8 mouse cellular contexts compared by ENCODE assay signal in genomic region chr2:121443068-121443349, GRCm38 (mm10). TPM values are rescaled to one million over a fixed set of nuclear protein-coding genes. Genes with fewer than 3 reads are reported as not detected.
A peak's percentile ranks its signal among the peaks of the same experiment; 100 is the strongest.
DNase-seq lines count a peak whose midpoint lies in the region; ATAC-seq and TF ChIP-seq lines count a peak whose summit lies in the region.

No protein-coding gene starts in this region.

- H3K9ac ChIP-seq in heart, embryonic 11.5 days (ENCODE audit: low read depth, low read length) = peak overlapping the region; percentile 60
- peak overlapping the region; percentile 52 for H3K9ac ChIP-seq in ES-E14 (ENCODE audit: insufficient read depth, low read depth, low read length, poor library complexity, severe bottlenecking)
- H3K9ac ChIP-seq in forebrain, embryonic 16.5 days (replicated peaks; ENCODE audit: low read depth, low read length) = no peak overlapping the region
- H3K9ac ChIP-seq in liver, embryonic 16.5 days (ENCODE audit: low read depth, low read length) = peak overlapping the region; percentile 54

- H3K4me1 ChIP-seq in heart, embryonic 11.5 days (ENCODE audit: control insufficient read depth, insufficient read depth, low read length) = peaks cover 11% of the 10 kb centered on the region
- 0 out of 4 replicates have a peak, but pooled peaks cover 0 to 2% of the 10 kb centered on the region in 2 experiments for H3K4me1 ChIP-seq in ES-E14 (ENCODE audit: control insufficient read depth in 2 of 2, insufficient read depth in 2 of 2, low read length in 2 of 2, poor library complexity in 1 of 2)
- H3K4me1 ChIP-seq in forebrain, embryonic 16.5 days (replicated peaks; ENCODE audit: control insufficient read depth, insufficient read depth, low read length) = peaks cover 15% of the 10 kb centered on the region
- peaks cover 19% of the 10 kb centered on the region for H3K4me1 ChIP-seq in liver, embryonic 16.5 days (ENCODE audit: control insufficient read depth, low read depth, low read length)

- peak overlapping the region; percentile 91 for H3K4me2 ChIP-seq in heart, embryonic 11.5 days
- peak overlapping the region; percentile 59 for H3K4me2 ChIP-seq in forebrain, embryonic 16.5 days (ENCODE audit: low read length)
- H3K4me2 ChIP-seq in liver, embryonic 16.5 days (ENCODE audit: low read depth, low read length) = peak overlapping the region; percentile 92

- in situ Hi-C loops in ES-E14 (cut with MboI; ENCODE audit: low sequenced_read_pairs in 2 of 2, unreplicated experiment in 2 of 2) = no loop called here

- intact Hi-C loops in heart, postnatal 25 days (cut with DNase I) = loop anchor here (10.0 kb wide), 1 partner anchor 932 kb away; no protein-coding TSS in a partner anchor

- no peak for ATAC-seq in heart, embryonic 11.5 days (replicated peaks; ENCODE audit: insufficient number of reproducible peaks, low FRiP score, low TSS enrichment)
- no peak for ATAC-seq in forebrain, embryonic 16.5 days
- 0 out of 2 replicates have a peak, but pooled peaks have one; percentile 9 for ATAC-seq in liver, embryonic 16.5 days (ENCODE audit: low read depth)
- no peak for ATAC-seq in frontal cortex, adult (ENCODE audit: low TSS enrichment)

- H3K36me3 ChIP-seq in heart, embryonic 11.5 days (ENCODE audit: control insufficient read depth, insufficient read depth, low read length) = peaks cover 8% of the 10 kb centered on the region; the same call in 1 of the 2 replicates
- peaks cover 7% of the 10 kb centered on the region for H3K36me3 ChIP-seq in ES-E14 (ENCODE audit: control insufficient read depth, insufficient read depth, low read length, poor library complexity, severe bottlenecking)
- H3K36me3 ChIP-seq in forebrain, embryonic 16.5 days (ENCODE audit: control insufficient read depth, insufficient read depth) = peaks cover 15% of the 10 kb centered on the region
- H3K36me3 ChIP-seq in liver, embryonic 16.5 days (ENCODE audit: control insufficient read depth, insufficient read depth) = peaks cover 5% of the 10 kb centered on the region

- no peaks in the 10 kb centered on the region for H3K9me3 ChIP-seq in heart, embryonic 11.5 days (replicated peaks; ENCODE audit: control insufficient read depth, low read length)
- H3K9me3 ChIP-seq in ES-E14 (ENCODE audit: control insufficient read depth, insufficient read depth, low read depth, low read length) = no peaks in the 10 kb centered on the region
- no peaks in the 10 kb centered on the region for H3K9me3 ChIP-seq in forebrain, embryonic 16.5 days (ENCODE audit: control insufficient read depth, low read length)
- no peaks in the 10 kb centered on the region for H3K9me3 ChIP-seq in liver, embryonic 16.5 days (replicated peaks; ENCODE audit: control insufficient read depth, low read length)

- H3K27me3 ChIP-seq in heart, embryonic 11.5 days (ENCODE audit: control insufficient read depth, insufficient read depth, low read length) = no peaks in the 10 kb centered on the region
- H3K27me3 ChIP-seq in forebrain, embryonic 16.5 days (replicated peaks; ENCODE audit: control insufficient read depth, insufficient read depth, low read length) = peaks cover 5% of the 10 kb centered on the region; the same call in 1 of the 2 replicates
- peaks cover 12% of the 10 kb centered on the region for H3K27me3 ChIP-seq in liver, embryonic 16.5 days (ENCODE audit: control insufficient read depth, insufficient read depth, low read depth, low read length)

- H3K4me3 ChIP-seq in heart, embryonic 11.5 days (ENCODE audit: low read depth, low read length) = peak overlapping the region; percentile 52
- peak overlapping the region; percentile 16 to 99; a peak in 3 of 4 replicates for H3K4me3 ChIP-seq in ES-E14 (ENCODE audit: insufficient read depth in 1 of 2, low read depth in 1 of 2, low read length in 2 of 2, poor library complexity in 1 of 2, severe bottlenecking in 1 of 2)
- H3K4me3 ChIP-seq in forebrain, embryonic 16.5 days (replicated peaks; ENCODE audit: low read length) = peak overlapping the region; percentile 31
- peak overlapping the region; percentile 62 for H3K4me3 ChIP-seq in liver, embryonic 16.5 days (ENCODE audit: low read depth, low read length)

- 21% methylated on average over 8 of the region's 8 CpGs for WGBS in heart, embryonic 11.5 days (ENCODE audit: insufficient replicate concordance)
- WGBS in forebrain, embryonic 16.5 days = 8% methylated on average over 8 of the region's 8 CpGs
- WGBS in liver, embryonic 16.5 days (ENCODE audit: insufficient replicate concordance) = 17% methylated on average over 8 of the region's 8 CpGs

- no peak for DNase-seq in heart, postnatal 25 days (ENCODE audit: low spot score)
- DNase-seq in ES-E14 (ENCODE audit: low read depth, low spot score) = no peak
- no peak for DNase-seq in B cell, adult 2 months
- no peak for DNase-seq in urinary bladder, postnatal 36 days (ENCODE audit: low spot score in 2 of 2)

- no peak overlapping the region for H3K27ac ChIP-seq in heart, embryonic 11.5 days (ENCODE audit: low read depth, low read length)
- no peak overlapping the region for H3K27ac ChIP-seq in ES-E14 (ENCODE audit: insufficient read depth, low read depth, low read length, poor library complexity, severe bottlenecking)
- H3K27ac ChIP-seq in forebrain, embryonic 16.5 days (ENCODE audit: low read length) = no peak overlapping the region
- peak overlapping the region; percentile 48; the same call in 1 of the 2 replicates for H3K27ac ChIP-seq in liver, embryonic 16.5 days (ENCODE audit: low read length)

TF ChIP-seq in ES-E14, 5 proteins besides CTCF, POLR2A, EP300 and RAD21:
- no peak for TF ChIP-seq ZNF384 (IDR thresholded peaks at IDR 0.05; ENCODE audit: low read depth, low read length)
- no peak for TF ChIP-seq CHD2 (IDR thresholded peaks at IDR 0.05; ENCODE audit: low read depth, low read length)

RNA-seq across cellular contexts. Expression of gene Ell3, which starts 1.1 kb away (rescaled TPM):
- polyA plus RNA-seq in heart, embryonic 11.5 days (2014; fragmentation: Nextera tagmentation; extraction: Ambion mirVana) = 1.6 and 2.4 TPM in 2 replicates
- under 1 TPM in 1 of 2 experiments, not detected in 1; 0.14 TPM for total RNA-seq in heart, postnatal 25 days (2021)
- 7.5 and 16.5 TPM in 2 replicates for total RNA-seq in ES-E14 (2012; rRNA removed)
- 2.3 and 2.5 TPM in 2 replicates for polyA plus RNA-seq in forebrain, embryonic 16.5 days (2015; fragmentation: Nextera tagmentation; extraction: Ambion mirVana)
- 3.4 and 3.6 TPM in 2 replicates for polyA plus RNA-seq in liver, embryonic 16.5 days (2015; fragmentation: Nextera tagmentation; extraction: Ambion mirVana)

RNA-seq across cellular contexts. Expression of gene Serf2, which starts 6.0 kb away (rescaled TPM):
- 603 and 608 TPM in 2 replicates for polyA plus RNA-seq in heart, embryonic 11.5 days (2014; fragmentation: Nextera tagmentation; extraction: Ambion mirVana)
- 100 to 1,000 TPM; 392 to 395 TPM for total RNA-seq in heart, postnatal 25 days (2021)
- total RNA-seq in ES-E14 (2012; rRNA removed) = 428 and 459 TPM in 2 replicates
- 254 and 305 TPM in 2 replicates for polyA plus RNA-seq in forebrain, embryonic 16.5 days (2015; fragmentation: Nextera tagmentation; extraction: Ambion mirVana)
- 209 and 224 TPM in 2 replicates for polyA plus RNA-seq in liver, embryonic 16.5 days (2015; fragmentation: Nextera tagmentation; extraction: Ambion mirVana)

RNA-seq across cellular contexts. Expression of gene Hypk, which starts 10.1 kb away (rescaled TPM):
- 118 and 124 TPM in 2 replicates for polyA plus RNA-seq in heart, embryonic 11.5 days (2014; fragmentation: Nextera tagmentation; extraction: Ambion mirVana)
- 10 to 100 TPM; 22.8 to 23.1 TPM for total RNA-seq in heart, postnatal 25 days (2021)
- total RNA-seq in ES-E14 (2012; rRNA removed) = 21.5 and 22.0 TPM in 2 replicates
- 105 and 108 TPM in 2 replicates for polyA plus RNA-seq in forebrain, embryonic 16.5 days (2015; fragmentation: Nextera tagmentation; extraction: Ambion mirVana)
- 64.5 and 79.5 TPM in 2 replicates for polyA plus RNA-seq in liver, embryonic 16.5 days (2015; fragmentation: Nextera tagmentation; extraction: Ambion mirVana)

RNA-seq across cellular contexts. Expression of gene Serinc4, which starts 13.6 kb away (rescaled TPM):
- 0.07 TPM in 1 of 2 replicates, not detected in the other for polyA plus RNA-seq in heart, embryonic 11.5 days (2014; fragmentation: Nextera tagmentation; extraction: Ambion mirVana)
- total RNA-seq in heart, postnatal 25 days (2021) = under 1 TPM in 1 of 2 experiments, not detected in 1; 0.10 TPM
- total RNA-seq in ES-E14 (2012; rRNA removed) = 0.90 and 1.5 TPM in 2 replicates
- polyA plus RNA-seq in forebrain, embryonic 16.5 days (2015; fragmentation: Nextera tagmentation; extraction: Ambion mirVana) = 1.6 and 1.7 TPM in 2 replicates
- polyA plus RNA-seq in liver, embryonic 16.5 days (2015; fragmentation: Nextera tagmentation; extraction: Ambion mirVana) = 0.05 and 0.20 TPM in 2 replicates

RNA-seq across cellular contexts. Expression of gene Catsper2, which starts 29.4 kb away (rescaled TPM):
- 2.7 and 3.4 TPM in 2 replicates for polyA plus RNA-seq in heart, embryonic 11.5 days (2014; fragmentation: Nextera tagmentation; extraction: Ambion mirVana)
- total RNA-seq in heart, postnatal 25 days (2021) = 1 to 10 TPM; 2.3 to 2.9 TPM
- 3.3 and 3.7 TPM in 2 replicates for total RNA-seq in ES-E14 (2012; rRNA removed)
- 4.5 and 7.5 TPM in 2 replicates for polyA plus RNA-seq in forebrain, embryonic 16.5 days (2015; fragmentation: Nextera tagmentation; extraction: Ambion mirVana)
- polyA plus RNA-seq in liver, embryonic 16.5 days (2015; fragmentation: Nextera tagmentation; extraction: Ambion mirVana) = 0.63 and 0.78 TPM in 2 replicates
